Mouse (Mus musculus) lung, adult 2 months (tissue): ENCODE data around the gene F2rl3.

Experiments used
- CTCF ChIP-seq: fragments of 200-500 bp; IDR thresholded peaks from 2 replicates; pipeline ENCODE4 v1.5.1; 2011; ENCODE audit warnings: mild to moderate bottlenecking, low read length, control low read depth; ENCODE audit not compliant: insufficient read depth
- POLR2A ChIP-seq: fragments of 200-500 bp; IDR thresholded peaks from 2 replicates; pipeline ENCODE4 v1.6.1; 2011; ENCODE audit warnings: low read depth, mild to moderate bottlenecking, control low read depth, low read length, borderline replicate concordance; ENCODE audit errors: extremely low read depth

DNA sequence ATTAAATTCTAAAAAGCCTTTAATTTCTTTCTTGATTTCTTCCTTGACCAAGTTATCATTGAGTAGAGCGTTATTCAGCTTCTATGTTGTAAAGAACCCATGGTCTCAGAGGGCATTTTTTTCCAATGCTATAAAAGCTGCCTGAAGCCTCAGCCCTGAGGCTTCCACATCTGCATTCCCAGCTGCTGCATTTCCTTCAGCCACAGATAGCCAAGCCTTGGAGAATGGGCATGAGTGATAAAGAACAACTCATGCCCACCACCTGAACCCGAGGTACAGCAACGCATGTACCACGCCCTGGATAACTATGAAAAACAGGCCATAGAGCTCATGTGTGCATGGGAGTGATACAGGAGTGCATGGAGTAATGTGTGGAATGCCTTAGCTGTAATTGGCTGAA is 19.0 kb downstream of the F2rl3 start:
- TF ChIP-seq POLR2A (no peak), CTCF (no peak)
